Mouse (Mus musculus) 416B (cell line): ENCODE data around the gene Akt1s1.
A peak's percentile ranks its signal among the peaks of the same experiment; 100 is the strongest.
"Not testable (repeated sequence)": the region's sequence is repeated elsewhere in the genome, so short reads cannot be mapped to it uniquely, and the experiment has no call there.

Experiments used
- DNase-seq: peaks from one replicate; pipeline ENCODE4 v3.0.0; 2011; ENCODE audit warnings: low read depth

Gene Akt1s1

DNA sequence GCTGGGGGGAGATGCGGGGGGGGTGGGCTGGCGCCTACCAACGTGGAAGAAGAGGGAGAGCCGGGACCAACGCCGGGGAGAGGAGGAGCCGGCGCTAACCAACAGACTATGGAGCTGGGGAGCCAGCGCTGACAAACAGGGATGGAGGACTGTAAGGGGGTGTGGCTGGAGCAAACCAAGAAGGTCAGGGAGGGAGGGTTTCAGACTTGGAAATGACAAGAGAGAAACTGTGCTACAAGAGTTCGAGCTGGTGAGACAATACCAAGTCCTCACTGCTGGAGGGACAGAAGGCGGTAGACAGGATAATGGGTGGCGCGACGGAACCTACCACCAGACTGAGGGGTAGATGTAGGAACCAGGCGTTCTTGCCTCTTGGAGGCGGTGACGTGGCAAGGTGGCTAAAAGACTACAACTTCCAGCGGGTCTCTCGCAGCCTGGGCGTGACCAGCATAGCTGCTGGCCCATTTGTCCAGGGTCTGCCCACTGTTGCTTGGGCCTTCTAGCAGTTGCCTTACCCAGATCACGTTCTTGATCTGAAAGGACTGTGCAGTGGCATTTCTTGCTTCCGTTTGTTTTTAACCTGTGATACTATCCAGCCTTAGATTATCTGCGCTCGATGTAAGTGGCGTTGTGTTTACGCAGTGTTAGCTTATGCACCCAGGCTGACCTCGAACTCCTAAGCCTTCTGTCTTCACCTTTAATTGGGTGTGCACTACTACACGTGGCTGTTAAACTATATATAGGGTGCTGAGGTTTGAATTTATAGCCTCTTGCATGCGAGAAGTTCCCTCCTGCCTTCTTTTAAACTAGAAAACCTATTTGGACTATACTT lies 21.1 kb downstream of the Akt1s1 start, which contains the start of gene Ptov1:
Gene Ptov1 (minus strand): TSS at position 92 of the 832 bp plus-strand sequence.
- peak; percentile 99 for DNase-seq

DNA sequence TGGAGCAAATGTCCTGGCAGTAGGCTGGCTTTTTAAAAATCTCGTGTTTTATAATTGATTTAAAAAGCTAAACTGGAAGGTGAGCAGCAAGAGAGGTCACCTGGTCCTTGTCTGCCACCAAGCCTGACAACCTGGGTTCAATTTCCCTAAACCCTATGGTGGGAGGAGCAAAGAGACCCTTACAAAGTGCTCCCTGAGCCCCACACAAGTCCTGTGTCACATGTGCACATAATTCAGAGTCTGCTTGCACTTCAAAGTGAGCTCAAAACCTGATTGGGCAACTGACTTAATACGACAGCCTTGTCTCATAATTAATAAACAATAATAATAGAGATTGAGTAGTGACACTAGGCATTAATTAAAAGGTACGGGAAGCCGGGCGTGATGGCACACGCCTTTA lies 21.8 kb downstream of the Akt1s1 start:
- no peak for DNase-seq

DNA sequence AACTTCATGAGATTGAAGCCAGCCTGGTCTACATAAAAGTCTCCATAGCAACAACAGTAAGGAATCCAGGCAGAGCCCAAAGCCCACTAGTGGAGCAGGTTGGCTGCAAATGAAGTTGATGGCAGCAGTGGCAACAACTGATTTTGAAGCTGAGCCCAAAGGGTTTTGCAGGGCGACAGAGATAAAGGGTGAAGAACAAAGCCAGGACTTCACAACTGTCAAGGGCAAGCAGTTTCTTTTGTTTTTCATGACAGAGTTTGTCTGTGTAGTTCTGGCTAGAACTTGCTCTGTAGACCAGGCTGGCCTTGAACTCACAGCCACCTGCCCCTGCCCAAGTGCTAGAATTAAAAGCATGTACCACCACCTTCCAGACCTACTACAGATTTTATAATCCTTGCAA lies 22.4 kb downstream of the Akt1s1 start:
- no peak for DNase-seq

DNA sequence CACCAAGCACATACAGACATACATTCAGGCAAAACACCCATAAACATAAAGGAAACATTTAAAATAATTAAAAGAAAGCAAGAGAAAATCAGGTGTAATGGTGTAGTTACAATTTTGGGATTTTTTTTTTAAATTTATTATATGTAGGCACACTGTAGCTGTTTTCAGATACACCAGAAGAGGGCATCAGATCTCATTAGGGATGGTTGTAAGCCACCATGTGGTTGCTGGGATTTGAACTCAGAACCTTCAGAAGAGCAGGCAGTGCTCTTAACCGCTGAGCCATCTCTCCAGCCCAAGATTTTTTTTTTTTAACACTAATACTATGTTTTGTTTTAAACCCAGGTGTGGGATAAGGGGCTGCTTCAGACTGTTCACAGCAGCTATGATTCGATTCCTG lies 23.0 kb downstream of the Akt1s1 start:
- not testable (repeated sequence) for DNase-seq

DNA sequence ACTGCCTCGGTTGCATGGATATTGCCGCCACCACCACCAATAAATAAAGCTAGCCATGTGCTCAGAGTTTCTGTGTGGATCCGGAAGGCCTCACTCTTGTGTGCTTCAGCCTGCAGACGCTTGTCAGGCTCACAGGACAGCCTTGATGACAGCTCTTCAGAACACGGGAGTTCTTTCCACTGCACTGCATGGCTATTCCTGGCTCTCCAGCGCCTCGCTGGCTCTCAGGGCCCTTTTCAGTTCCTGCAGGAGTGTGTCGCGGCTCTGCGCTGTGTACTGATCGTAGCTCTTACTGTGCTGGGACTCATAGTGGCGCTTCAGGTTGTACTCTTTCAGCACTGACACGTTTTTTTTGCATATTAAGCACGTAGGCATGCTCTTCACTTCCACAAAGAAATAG lies 29.0 kb downstream of the Akt1s1 start:
- no peak for DNase-seq

DNA sequence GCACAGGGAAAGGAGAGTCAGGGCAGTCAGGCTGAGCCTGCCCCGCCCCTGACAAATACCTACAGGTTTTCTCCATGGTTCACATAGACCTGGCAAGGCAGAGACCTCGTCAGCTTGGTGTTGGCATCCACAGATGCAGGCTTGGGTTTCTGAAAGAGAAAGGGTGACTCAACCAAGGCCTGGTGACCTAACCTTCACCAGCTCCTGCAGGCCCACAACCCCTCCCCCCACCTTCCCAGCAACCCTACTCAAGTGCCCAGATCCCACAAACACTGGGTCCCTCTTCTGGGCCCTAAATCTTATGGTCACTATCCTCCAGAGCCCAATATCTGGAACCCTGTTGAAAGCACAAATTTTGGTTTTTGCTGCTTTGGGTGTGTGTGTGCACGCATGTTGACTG lies 34.2 kb downstream of the Akt1s1 start:
- no peak for DNase-seq

DNA sequence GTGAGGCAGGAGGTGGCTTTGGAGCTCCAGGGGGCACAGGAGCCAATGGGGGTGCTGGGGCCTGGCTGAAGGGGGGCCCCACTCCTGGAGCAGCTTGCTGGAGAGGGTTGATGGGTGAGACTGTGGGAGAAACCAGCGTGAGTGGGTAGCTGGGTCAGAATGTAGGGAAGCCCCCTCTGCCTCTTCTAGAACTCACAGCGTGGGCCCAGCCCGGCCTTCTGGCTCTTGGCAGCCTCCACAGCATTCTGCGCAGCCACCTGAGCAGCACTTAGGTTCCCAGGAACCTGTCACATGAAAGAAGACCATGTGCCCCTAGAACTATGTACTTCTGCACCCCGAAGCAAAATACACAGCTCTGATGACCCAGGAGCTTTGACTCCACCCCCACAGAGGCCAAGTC lies 35.8 kb downstream of the Akt1s1 start:
- no peak for DNase-seq

DNA sequence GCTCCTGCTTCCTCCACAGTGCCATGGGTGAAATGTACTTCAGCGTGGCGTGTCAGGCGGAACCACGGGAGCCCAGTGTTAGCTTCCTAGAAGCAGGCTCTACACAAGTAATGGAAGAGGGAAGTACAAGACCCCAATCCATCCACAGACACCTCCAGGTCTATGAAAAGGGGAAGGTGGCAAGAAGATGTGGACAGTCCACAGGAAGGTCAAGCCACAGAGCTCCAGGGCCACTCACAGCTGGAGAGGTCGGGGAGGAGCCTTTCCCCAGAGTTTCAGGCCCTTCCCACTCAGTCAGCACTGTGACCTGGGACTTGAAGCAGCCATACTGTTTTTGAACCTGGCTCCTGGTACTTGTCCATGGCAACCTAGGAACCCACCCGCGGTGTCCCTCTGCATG lies 38.2 kb downstream of the Akt1s1 start:
- DNase-seq: no peak

DNA sequence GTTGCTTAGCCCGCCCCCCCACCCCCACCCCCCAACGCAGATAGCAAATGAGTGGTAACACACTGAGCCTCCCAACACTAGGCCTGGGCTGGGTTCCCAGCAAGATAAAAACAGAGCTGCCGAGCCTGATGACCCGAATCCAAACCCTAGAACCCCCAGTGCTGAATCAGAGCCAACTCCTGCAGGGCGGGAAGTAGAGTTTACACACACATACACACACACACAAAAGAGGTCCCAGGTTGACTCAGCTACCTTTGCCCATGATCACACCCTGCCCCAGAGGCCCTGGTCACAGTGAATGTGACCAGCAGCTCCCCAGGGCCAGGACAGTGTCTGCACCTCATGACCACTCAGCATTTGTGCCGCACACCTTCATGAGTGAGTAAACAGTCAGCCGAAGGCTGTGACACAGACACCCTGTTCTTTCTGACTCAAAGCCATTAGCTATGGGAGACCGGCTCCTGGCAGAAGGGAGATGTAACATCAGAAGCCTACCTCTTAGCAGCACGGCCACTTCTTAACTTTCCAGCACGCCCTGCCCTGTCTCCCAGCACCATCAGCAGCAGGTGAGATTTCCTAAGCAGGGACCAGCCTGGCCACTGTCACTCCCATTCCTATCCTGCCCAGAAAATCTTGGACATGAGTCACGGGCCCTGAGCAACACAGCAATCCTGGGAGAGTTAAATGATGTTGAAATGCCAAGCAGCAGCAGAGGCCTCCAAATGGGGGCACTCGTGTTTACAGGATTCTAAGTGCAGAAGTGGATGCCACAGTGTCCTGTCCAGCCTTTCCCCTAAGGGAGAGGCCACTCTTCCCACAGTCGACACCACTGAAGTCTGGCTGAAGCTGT lies 39.7 kb downstream of the Akt1s1 start:
- no peak for DNase-seq

DNA sequence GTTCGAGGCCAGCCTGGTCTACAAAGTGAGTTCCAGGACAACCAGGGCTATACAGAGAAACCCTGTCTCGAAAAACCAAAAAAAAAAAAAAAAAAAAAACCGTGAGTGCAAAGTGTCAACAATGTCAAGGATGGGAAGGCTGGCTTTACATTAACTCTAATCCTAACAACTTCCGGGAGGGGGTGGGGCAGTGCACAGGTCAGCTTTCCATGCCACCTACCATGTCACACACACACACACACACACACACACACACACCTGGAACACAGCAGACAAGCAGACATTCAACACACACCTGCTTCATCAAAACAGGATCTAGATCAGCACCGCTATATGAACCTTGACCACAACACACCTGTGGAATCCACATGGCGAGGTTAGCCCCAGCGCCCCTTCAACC lies 41.4 kb downstream of the Akt1s1 start:
- DNase-seq: no peak

DNA sequence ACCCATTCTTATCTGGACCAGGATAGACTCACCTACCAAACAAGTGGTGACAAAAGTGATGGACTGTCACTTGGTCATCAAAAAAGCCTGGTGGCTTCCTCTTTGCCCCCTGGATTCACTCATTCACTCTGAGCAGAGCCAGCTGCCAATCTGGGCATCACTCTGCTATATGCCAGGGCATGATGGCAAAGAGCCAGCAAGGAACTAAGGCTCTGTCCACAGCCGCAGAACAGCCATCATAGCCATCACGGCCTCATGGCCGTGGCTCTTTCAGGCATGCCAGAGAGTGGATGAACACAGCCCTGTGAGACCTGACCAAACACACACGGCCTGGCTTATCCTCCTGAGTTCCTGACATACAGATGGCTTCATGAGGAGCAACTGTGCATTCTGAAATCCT lies 41.9 kb downstream of the Akt1s1 start:
- DNase-seq: no peak

DNA sequence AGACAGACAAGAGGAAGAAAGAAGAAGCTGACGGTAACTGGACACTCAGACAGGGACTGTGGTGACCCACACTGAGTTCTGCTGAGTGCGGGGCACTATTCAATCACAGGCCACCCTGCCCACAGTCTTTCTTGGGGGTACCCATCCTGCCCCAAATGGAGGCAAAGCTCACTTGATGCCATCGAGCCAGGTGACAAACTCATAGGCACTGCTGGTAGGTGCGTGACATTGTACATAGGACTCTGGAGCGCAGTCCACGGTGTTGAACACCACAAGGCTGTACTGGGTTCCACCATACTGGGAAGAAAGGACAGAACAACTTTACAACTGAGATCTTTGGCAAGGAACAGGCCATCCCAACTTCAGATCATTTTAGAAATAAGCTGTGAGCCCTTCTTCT lies 42.8 kb downstream of the Akt1s1 start:
- DNase-seq: peak; percentile 28

DNA sequence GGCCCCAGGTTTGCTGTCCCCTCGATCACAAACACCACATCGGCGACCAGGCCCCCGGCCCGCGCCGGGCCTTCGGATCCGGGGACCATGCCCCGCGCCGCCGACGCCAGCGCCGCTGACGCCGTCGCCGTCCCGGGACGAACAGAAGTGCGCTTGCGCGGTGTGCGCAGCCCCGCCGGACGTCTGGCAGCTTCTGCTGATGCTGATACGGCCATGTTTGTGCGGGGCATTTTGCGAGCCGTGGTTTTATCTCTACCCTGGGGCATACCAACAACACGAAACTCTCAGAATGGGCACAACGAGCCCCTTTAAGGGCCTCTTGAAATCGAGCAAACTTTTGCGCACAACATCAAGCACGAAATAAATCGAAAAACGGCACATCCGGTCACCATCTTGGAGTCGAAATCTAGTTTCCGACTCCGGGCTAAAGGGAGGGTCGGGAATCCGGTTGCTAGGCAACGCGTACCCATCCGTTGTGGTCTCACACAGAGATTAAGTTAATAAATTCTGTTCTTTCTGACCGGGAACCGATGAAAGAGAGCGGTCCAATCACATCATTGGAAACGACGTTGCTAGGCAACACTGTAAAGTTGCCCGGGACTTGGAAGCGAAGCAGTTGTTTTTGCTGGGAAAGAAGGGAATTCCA lies 43.6 kb downstream of the Akt1s1 start, which contains the start of gene Med25:
Gene Med25 (minus strand): TSS at position 437 of the 646 bp plus-strand sequence.
- peak; percentile 94 for DNase-seq

DNA sequence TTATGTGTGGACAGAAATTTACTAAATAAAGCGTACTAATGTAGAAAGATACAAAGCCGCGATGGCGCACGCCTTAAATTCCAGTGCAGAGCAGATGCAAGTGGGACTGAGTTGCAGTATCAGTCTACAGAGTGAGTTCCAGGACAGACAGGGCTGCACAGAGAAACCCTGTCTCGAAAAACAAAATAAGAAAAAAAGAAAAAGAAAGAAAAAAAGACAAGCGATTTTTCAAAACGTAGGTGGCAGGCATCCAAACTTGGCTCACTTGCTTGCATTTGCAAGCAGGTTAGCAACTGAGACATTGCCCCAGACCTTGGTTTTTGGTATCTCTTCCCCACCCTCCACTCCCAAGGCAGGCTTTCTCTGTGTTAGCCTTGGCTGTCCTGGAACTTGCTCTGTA lies 44.4 kb downstream of the Akt1s1 start:
- no peak for DNase-seq

DNA sequence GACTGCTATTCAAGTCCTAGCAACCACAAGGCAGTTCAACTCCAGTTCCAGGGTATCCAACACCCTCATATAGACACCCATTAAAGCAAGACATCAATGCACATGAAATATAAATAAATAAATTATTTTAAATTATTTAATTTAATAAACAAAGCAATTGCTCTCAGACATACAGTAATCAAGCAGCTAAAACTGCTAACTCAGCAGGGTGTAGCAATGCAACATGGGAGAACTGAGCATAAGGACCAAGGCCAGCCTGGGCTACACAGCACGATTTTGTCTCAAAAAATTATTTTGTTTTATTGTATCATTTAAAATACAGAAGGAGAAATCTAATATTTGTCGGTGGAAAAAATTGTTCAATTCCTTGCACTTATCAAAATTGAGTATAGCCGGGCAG lies 45.4 kb downstream of the Akt1s1 start:
- no peak for DNase-seq

DNA sequence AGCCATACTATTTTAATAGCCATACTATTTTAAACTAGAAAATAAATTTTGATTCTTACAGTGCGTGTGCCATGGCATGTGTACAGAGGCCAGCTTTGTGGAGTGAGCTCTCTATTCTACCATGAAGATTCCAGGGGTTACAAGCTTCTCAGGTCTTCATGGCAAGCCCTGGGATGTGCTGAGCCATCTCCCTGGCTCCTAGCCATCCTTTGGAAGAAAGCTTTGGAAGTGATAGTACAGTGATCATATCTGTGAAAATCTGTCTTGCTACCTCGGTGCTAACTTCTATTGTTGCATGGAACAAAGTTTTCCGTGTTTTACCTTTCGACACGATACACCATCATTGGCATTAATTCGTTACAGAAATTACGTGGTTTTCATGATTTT lies 46.4 kb downstream of the Akt1s1 start:
- DNase-seq: no peak

DNA sequence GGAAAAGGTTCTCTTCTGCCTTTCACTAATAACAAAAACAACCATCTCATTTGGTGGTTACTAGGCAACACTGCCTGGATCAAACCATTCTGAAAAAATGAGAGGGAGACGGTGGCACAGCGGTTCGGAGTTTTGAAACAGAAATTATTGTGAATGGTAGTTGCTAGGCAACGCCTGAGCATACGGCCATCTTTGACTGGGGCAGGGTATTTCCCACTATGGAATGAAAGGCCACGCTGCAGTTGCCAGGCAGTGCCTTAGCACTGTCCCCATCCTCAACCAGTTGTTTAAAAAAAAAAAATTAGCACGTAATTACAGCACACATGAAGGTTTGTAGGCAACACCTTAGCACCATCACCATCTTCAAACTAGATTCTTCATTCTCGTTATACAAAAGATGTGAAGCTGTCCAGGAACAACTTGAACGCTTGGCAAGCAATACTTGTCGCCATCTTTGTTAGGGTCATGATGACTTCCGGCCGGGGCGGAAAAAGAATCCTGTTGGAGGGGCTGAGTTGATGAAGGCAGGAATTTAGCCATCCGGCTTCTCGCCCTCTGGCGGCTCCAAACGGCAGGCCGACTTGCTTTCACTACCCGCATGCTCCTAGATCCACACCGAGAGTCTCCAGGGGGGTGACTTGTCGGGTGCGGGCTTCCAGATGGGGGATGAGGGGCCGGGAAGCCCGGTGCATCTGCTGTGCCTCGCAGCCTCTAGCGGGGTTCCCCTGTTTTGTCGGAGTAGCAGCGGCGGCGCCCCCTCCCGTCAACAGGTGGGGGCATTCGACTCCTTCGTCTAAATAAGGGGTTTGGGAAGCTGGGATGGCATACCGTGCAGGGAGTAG lies 47.0 kb downstream of the Akt1s1 start, which contains the start of gene Fuz:
Gene Fuz (plus strand): TSS at position 487 of the 842 bp plus-strand sequence.
- DNase-seq: peak; percentile 98

DNA sequence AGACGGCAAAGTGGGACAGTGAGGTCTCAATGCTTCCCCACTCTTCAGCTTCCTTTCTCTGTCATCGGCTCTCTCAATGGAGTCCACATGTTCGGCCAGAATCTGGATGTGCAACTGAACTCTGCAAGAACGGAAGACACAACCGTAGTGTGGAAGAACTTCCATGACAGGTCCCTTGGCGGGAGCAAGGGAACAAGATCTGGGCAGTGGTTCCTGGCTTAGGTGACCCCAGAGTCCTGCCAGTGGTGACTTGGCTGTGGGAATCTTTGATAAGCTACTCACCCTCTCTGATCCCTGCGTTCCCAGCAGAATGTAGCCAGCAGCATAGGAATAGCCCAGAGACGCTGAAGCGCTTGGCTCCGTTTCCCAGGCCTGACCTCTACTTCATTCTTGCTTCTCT lies 47.7 kb downstream of the Akt1s1 start:
- no peak for DNase-seq

DNA sequence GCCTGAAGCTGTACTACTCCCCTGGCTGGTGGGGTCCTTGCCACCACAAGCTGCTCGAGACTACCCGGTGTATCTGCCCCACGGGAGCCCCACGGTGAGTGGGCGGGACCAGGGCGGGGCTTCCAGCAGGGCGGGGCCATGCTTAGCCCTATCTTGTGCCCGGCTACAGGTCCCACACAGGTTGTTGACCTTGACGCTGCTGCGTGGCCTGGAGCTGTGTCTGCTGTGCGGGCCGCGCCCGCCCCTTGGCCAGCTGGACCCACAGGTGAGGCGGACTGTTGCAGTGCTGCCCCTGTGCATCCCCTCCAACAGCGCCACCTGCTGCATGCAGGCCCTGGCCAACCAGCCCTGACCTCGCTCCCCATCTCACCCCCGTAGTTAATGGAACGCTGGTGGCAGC lies 49.8 kb downstream of the Akt1s1 start:
- DNase-seq: no peak

DNA sequence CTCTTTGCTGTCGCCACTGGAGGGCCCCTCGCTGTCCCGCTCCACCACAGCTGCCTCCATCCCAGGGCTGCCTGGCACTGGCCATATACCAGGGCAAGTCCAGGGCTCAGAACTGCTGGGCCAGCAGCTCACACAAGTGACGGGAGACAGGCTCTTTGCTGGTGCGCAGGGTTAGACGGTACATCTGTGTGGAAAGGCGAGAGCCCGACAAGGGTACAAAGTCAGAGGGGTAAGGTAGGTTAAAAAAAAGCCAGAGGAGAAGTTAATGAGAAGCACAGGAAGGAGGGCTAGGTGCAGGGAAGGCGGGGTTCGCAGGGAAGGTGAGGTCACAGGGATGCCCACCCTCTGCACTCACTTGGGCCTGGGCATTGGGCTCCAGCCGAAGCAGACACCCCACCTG lies 51.8 kb downstream of the Akt1s1 start:
- DNase-seq: no peak

DNA sequence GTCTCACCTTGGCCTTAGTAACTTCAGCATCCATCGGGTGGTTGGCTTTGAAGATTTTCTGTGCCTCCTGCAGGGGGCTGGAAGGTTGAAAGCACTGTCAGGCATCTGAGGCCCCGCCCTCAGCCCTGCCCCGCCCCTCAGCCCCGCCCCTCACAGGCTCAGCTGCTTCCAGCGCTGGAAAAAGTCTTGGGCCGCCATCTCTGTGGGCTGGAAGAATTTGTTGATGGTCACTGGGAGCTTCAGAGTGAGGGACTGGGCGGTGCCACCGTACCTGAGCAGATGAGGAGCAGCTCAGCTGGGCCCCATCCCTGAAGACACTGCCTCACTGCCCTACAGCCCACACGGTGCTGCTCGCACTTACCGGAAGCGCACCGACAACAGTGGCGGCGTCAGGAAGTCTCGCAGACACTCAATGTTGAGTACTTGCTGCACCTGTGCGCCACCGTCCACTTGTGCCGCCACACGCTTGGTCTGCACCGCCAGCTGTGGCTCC lies 52.5 kb downstream of the Akt1s1 start:
- DNase-seq: peak; percentile 31
